Mouse (Mus musculus): Measurements from ENCODE around the gene Gm16506.
"Not testable (repeated sequence)": the region's sequence is repeated elsewhere in the genome, so short reads cannot be mapped to it uniquely, and the experiment has no call there.

Gene Gm16506

DNA sequence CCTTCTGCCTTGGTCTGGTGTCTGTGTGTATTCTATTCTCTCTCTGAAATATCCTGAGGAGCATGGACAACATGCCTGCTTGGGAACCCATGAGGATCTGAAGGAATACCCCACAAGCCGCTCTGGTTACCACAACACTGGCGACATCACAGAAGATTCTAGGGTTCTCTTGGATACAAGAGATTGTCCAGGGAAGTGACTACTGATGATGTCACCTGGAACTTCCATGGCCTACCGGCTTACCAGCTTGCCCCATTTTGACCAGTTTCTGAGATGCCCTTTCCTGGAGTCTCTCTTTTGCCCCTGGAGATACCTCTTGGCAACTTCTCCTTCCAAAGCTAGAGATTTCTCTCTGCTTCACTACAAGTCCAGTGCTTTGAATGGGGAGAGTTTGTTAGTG lies at the start of gene Gm16506:
Gm16506 (minus strand) TSS at position 101 of the 400 bp plus-strand sequence.
- not testable (repeated sequence) for DNase-seq (ENCODE audit: low read depth, low spot score)

DNA sequence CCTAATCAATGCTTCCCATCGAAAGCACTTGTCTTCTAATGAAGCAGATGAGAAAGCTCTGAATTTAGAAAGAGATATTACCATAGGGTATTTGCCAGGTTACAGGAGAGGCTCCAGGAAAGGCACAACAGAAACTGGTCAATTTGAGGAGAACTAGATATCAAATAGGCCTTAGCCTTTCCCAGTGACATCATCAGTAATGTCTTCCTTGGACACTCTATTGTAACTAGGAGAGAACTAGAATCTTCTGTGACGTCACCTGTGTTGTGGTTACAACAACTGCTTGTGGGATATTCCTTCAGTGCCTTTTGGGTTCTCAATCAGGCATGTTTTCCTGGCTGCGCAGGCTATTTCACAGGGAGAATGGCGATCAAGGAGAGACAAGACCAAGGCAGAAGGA lies 20.3 kb upstream of the Gm16506 start, which contains the start of gene Gm6526:
Gm6526 (plus strand) TSS at position 301 of the 400 bp plus-strand sequence.
- not testable (repeated sequence) for DNase-seq (ENCODE audit: low read depth, low spot score)

DNA sequence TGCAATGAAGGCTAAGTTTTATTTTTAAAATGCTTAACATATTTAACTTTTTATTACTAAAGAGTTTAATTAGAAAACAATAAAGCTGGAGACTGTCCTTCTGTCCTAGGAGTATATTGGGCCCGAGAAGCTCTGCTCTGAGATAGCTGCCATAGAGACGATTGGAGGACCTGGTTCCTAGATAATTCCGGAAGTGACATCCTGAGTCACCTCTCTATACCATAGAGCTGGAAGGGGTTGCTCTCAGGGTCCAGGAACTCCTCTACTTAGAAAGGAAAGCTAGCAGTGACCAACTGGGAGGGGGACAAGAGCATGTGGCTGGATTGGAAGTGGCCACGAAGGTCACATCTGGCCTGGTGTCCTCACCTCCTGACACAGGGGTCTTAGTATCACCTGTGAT lies 29.7 kb downstream of the Gm16506 start, which contains the start of gene Gm7324:
Gm7324 (plus strand) TSS at position 208 of the 400 bp plus-strand sequence.
- not testable (repeated sequence) for DNase-seq (ENCODE audit: low read depth, low spot score)

DNA sequence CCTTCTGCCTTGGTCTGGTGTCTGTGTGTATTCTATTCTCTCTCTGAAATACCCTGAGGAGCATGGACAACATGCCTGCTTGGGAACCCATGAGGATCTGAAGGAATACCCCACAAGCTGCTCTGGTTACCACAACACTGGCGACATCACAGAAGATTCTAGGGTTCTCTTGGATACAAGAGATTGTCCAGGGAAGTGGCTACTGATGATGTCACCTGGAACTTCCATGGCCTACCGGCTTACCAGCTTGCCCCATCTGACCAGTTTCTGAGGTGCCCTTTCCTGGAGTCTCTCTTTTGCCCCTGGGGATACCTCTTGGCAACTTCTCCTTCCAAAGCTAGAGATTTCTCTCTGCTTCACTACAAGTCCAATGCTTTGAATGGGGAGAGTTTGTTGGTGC lies 50.2 kb downstream of the Gm16506 start, which contains the start of gene Gm8165:
Gm8165 (minus strand) TSS at position 101 of the 400 bp plus-strand sequence.
- not testable (repeated sequence) for DNase-seq (ENCODE audit: low read depth, low spot score)

All from embryo, embryonic 11.5 days (tissue).